Comparison of ENCODE assay signal across 8 mouse cellular contexts in the genomic region with DNA sequence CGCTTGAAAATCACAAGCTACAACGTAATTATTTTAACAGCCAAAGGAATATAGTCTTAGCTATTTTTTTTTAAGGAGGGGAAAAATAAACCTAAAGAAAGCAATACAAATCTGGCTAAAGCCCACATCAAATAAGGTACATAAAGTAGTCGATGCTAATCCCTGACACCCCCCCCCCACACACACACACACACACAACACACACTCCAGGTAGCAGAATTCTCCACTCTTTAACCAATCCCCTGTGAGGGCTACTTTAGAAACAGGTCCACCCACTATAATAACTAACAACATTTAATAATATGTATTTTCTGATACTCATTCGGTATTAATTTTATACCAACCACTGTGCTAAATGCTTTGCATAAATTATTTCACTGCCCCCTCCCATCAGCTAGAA. TPM values are rescaled to one million over a fixed set of nuclear protein-coding genes. Genes with fewer than 3 reads are reported as not detected.
DNase-seq lines count a peak whose midpoint lies in the region; ATAC-seq and TF ChIP-seq lines count a peak whose summit lies in the region.

No protein-coding gene starts in this region.

- no peak for ATAC-seq in heart, embryonic 11.5 days (replicated peaks; ENCODE audit: insufficient number of reproducible peaks, low FRiP score, low TSS enrichment)
- no peak for ATAC-seq in forebrain, embryonic 15.5 days (replicated peaks)
- no peak for ATAC-seq in liver, embryonic 16.5 days (ENCODE audit: low read depth)

- no peaks in the 10 kb centered on the region for H3K79me2 ChIP-seq in CH12.LX (replicated peaks; ENCODE audit: control insufficient read depth, extremely low read depth, insufficient read depth, poor library complexity, severe bottlenecking)

- peak overlapping the region; percentile 99 for H3K4me2 ChIP-seq in heart, embryonic 11.5 days
- no peak overlapping the region for H3K4me2 ChIP-seq in CH12.LX (ENCODE audit: insufficient read depth, low read depth, poor library complexity, severe bottlenecking)
- H3K4me2 ChIP-seq in forebrain, embryonic 15.5 days (replicated peaks): peak overlapping the region; percentile 98
- peak overlapping the region; percentile 54 for H3K4me2 ChIP-seq in liver, embryonic 16.5 days (ENCODE audit: low read depth, low read length)

- peak overlapping the region; percentile 66 for H3K9ac ChIP-seq in heart, embryonic 11.5 days (ENCODE audit: low read depth, low read length)
- H3K9ac ChIP-seq in CH12.LX (ENCODE audit: insufficient read depth, low read depth): peak overlapping the region; percentile 17; the same call in 1 of the 2 replicates
- peak overlapping the region; percentile 48 for H3K9ac ChIP-seq in forebrain, embryonic 15.5 days (replicated peaks)
- no peak overlapping the region for H3K9ac ChIP-seq in liver, embryonic 16.5 days (ENCODE audit: low read depth, low read length)

- H3K4me1 ChIP-seq in heart, embryonic 11.5 days (ENCODE audit: control insufficient read depth, insufficient read depth, low read length): peaks cover 70% of the 10 kb centered on the region
- peaks cover 41 to 79% of the 10 kb centered on the region in 2 experiments for H3K4me1 ChIP-seq in CH12.LX (ENCODE audit: control insufficient read depth in 1 of 2, insufficient read depth in 2 of 2)
- peaks cover 87% of the 10 kb centered on the region for H3K4me1 ChIP-seq in forebrain, embryonic 15.5 days
- peaks cover 75% of the 10 kb centered on the region for H3K4me1 ChIP-seq in liver, embryonic 16.5 days (ENCODE audit: control insufficient read depth, low read depth, low read length)

- peaks cover 2% of the 10 kb centered on the region; the same call in 1 of the 2 replicates for H3K36me3 ChIP-seq in heart, embryonic 11.5 days (ENCODE audit: control insufficient read depth, insufficient read depth, low read length)
- no peaks in the 10 kb centered on the region for H3K36me3 ChIP-seq in CH12.LX (replicated peaks in 1 of 2; ENCODE audit: control insufficient read depth in 1 of 2, insufficient read depth in 1 of 2, low read length in 1 of 2)
- 0 out of 2 replicates have a peak, but pooled peaks cover 6% of the 10 kb centered on the region for H3K36me3 ChIP-seq in forebrain, embryonic 15.5 days
- H3K36me3 ChIP-seq in liver, embryonic 16.5 days (ENCODE audit: control insufficient read depth, insufficient read depth): no peaks in the 10 kb centered on the region

- WGBS in heart, embryonic 11.5 days (ENCODE audit: insufficient replicate concordance): 2% methylated on average over 4 of the region's 4 CpGs
- 0% methylated on average over 4 of the region's 4 CpGs for WGBS in forebrain, embryonic 15.5 days
- WGBS in liver, embryonic 16.5 days (ENCODE audit: insufficient replicate concordance): 9% methylated on average over 4 of the region's 4 CpGs

- no peak for TF ChIP-seq CTCF in CH12.LX (conservative IDR thresholded peaks at IDR 0.05 in 1 of 2, IDR thresholded peaks at IDR 0.05 in 1 of 2; ENCODE audit: low read depth in 2 of 2, low read length in 2 of 2)

- dilution Hi-C loops in CH12.LX (cut with MboI; ENCODE audit: extremely low pct_ligation_motif_present, extremely low pct_unique_long_range_greater_than_20kb, low sequenced_read_pairs): no loop called here

- peak overlapping the region; percentile 97 for H3K27ac ChIP-seq in heart, embryonic 11.5 days (ENCODE audit: low read depth, low read length)
- H3K27ac ChIP-seq in CH12.LX (ENCODE audit: insufficient read depth, low read depth): no peak overlapping the region
- H3K27ac ChIP-seq in forebrain, embryonic 15.5 days (replicated peaks): peak overlapping the region; percentile 99
- peak overlapping the region; percentile 54 for H3K27ac ChIP-seq in liver, embryonic 16.5 days (ENCODE audit: low read length)

- no peak for DNase-seq in heart, postnatal 4 days
- DNase-seq in CH12.LX (ENCODE audit: extremely low read depth): no peak
- no peak for DNase-seq in layer of hippocampus, adult 8-10 months (ENCODE audit: low spot score in 2 of 2)
- no peak for DNase-seq in urinary bladder, postnatal 4 days (ENCODE audit: low spot score in 2 of 2)
- no peak for DNase-seq in cerebellum, postnatal 25 days

- H3K4me3 ChIP-seq in heart, embryonic 11.5 days (ENCODE audit: low read depth, low read length): peak overlapping the region; percentile 83
- peak overlapping the region in 1 of 3 experiments; percentile 19 for H3K4me3 ChIP-seq in CH12.LX (replicated peaks in 1 of 3; ENCODE audit: low read depth in 2 of 3, low read length in 2 of 3, poor library complexity in 1 of 3)
- peak overlapping the region; percentile 79 for H3K4me3 ChIP-seq in forebrain, embryonic 15.5 days
- H3K4me3 ChIP-seq in liver, embryonic 16.5 days (ENCODE audit: low read depth, low read length): peak overlapping the region; percentile 16

- TF ChIP-seq EP300 in CH12.LX (IDR thresholded peaks at IDR 0.05; ENCODE audit: low read length): no peak

- TF ChIP-seq POLR2A in CH12.LX (IDR thresholded peaks at IDR 0.05; ENCODE audit: low read depth, low read length): no peak

- no peaks in the 10 kb centered on the region for H3K9me3 ChIP-seq in heart, embryonic 11.5 days (replicated peaks; ENCODE audit: control insufficient read depth, low read length)
- H3K9me3 ChIP-seq in CH12.LX (replicated peaks; ENCODE audit: low read length): no peaks in the 10 kb centered on the region
- H3K9me3 ChIP-seq in forebrain, embryonic 15.5 days: no peaks in the 10 kb centered on the region
- H3K9me3 ChIP-seq in liver, embryonic 16.5 days (replicated peaks; ENCODE audit: control insufficient read depth, low read length): no peaks in the 10 kb centered on the region

- peaks cover 9% of the 10 kb centered on the region for H3K27me3 ChIP-seq in heart, embryonic 11.5 days (ENCODE audit: control insufficient read depth, insufficient read depth, low read length)
- H3K27me3 ChIP-seq in CH12.LX (replicated peaks): peaks cover 50% of the 10 kb centered on the region
- peaks cover 14% of the 10 kb centered on the region; the same call in 1 of the 2 replicates for H3K27me3 ChIP-seq in forebrain, embryonic 15.5 days
- H3K27me3 ChIP-seq in liver, embryonic 16.5 days (ENCODE audit: control insufficient read depth, insufficient read depth, low read depth, low read length): peaks cover 46% of the 10 kb centered on the region

- in situ Hi-C loops in CH12.LX (cut with MboI; ENCODE audit: low pct_ligation_motif_present, low pct_unique_long_range_greater_than_20kb, low sequenced_read_pairs): no loop called here

- no peak for TF ChIP-seq RAD21 in CH12.LX (IDR thresholded peaks at IDR 0.05; ENCODE audit: low read depth, low read length)

TF ChIP-seq in CH12.LX, 34 proteins besides CTCF, POLR2A, EP300 and RAD21 (continues in another document):
- TF ChIP-seq JUN (IDR thresholded peaks at IDR 0.05; ENCODE audit: insufficient read depth, low read depth, low read length) (no peak), ZMIZ1 (IDR thresholded peaks at IDR 0.05; ENCODE audit: low read depth, low read length) (no peak)

RNA-seq across cellular contexts. Expression of gene Kdm6b, which starts 3.0 kb away (rescaled TPM):
- polyA plus RNA-seq in heart, embryonic 11.5 days (2014; fragmentation: Nextera tagmentation; extraction: Ambion mirVana): 21.5 and 25.1 TPM in 2 replicates
- total RNA-seq in heart, postnatal 4 days (2021): 10 to 100 TPM; 48.3 to 49.7 TPM
- total RNA-seq in CH12.LX (2012; rRNA removed): 2.9 and 5.7 TPM in 2 replicates
- total RNA-seq in CH12.LX (2014; rRNA removed): 0.36 and 0.66 TPM in 2 replicates
- polyA plus RNA-seq in CH12.LX (2012; ENCODE audit: insufficient read length, low read depth): 6.0 and 7.2 TPM in 2 replicates
- 56.6 and 58.9 TPM in 2 replicates for polyA plus RNA-seq in forebrain, embryonic 15.5 days (2015; fragmentation: Nextera tagmentation; extraction: Ambion mirVana)
- polyA plus RNA-seq in liver, embryonic 16.5 days (2015; fragmentation: Nextera tagmentation; extraction: Ambion mirVana): 4.1 and 4.3 TPM in 2 replicates
- total RNA-seq in layer of hippocampus, adult 8-10 months (2022): 10 to 100 TPM; 32.3 to 36.4 (median 34.8) TPM

RNA-seq across cellular contexts. Expression of gene Tmem88, which starts 18.5 kb away (rescaled TPM):
- 30.5 and 31.7 TPM in 2 replicates for polyA plus RNA-seq in heart, embryonic 11.5 days (2014; fragmentation: Nextera tagmentation; extraction: Ambion mirVana)
- total RNA-seq in heart, postnatal 4 days (2021): 10 to 100 TPM; 37.1 to 38.3 TPM
- total RNA-seq in CH12.LX (2012; rRNA removed) (0.25 and 0.38 TPM in 2 replicates), CH12.LX (2014; rRNA removed) (not detected in 2 replicates)
- 0.16 and 0.22 TPM in 2 replicates for polyA plus RNA-seq in CH12.LX (2012; ENCODE audit: insufficient read length, low read depth)
- polyA plus RNA-seq in forebrain, embryonic 15.5 days (2015; fragmentation: Nextera tagmentation; extraction: Ambion mirVana): 5.9 and 6.7 TPM in 2 replicates
- 7.1 and 7.8 TPM in 2 replicates for polyA plus RNA-seq in liver, embryonic 16.5 days (2015; fragmentation: Nextera tagmentation; extraction: Ambion mirVana)
- 1 to 10 TPM; 2.2 to 2.8 (median 2.5) TPM for total RNA-seq in layer of hippocampus, adult 8-10 months (2022)

RNA-seq across cellular contexts. Expression of gene Cyb5d1, which starts 21.1 kb away (rescaled TPM):
- 19.6 and 25.0 TPM in 2 replicates for polyA plus RNA-seq in heart, embryonic 11.5 days (2014; fragmentation: Nextera tagmentation; extraction: Ambion mirVana)
- total RNA-seq in heart, postnatal 4 days (2021): 10 to 100 TPM; 21.3 to 22.1 TPM
- total RNA-seq in CH12.LX (2012; rRNA removed) (28.4 and 37.4 TPM in 2 replicates), CH12.LX (2014; rRNA removed) (27.3 and 29.3 TPM in 2 replicates)
- 29.5 and 33.2 TPM in 2 replicates for polyA plus RNA-seq in CH12.LX (2012; ENCODE audit: insufficient read length, low read depth)
- 44.3 and 45.9 TPM in 2 replicates for polyA plus RNA-seq in forebrain, embryonic 15.5 days (2015; fragmentation: Nextera tagmentation; extraction: Ambion mirVana)
- 9.5 and 9.9 TPM in 2 replicates for polyA plus RNA-seq in liver, embryonic 16.5 days (2015; fragmentation: Nextera tagmentation; extraction: Ambion mirVana)
- 10 to 100 TPM; 37.5 to 51.2 (median 46.5) TPM for total RNA-seq in layer of hippocampus, adult 8-10 months (2022)

RNA-seq across cellular contexts. Expression of gene Naa38, which starts 21.2 kb away (rescaled TPM):
- polyA plus RNA-seq in heart, embryonic 11.5 days (2014; fragmentation: Nextera tagmentation; extraction: Ambion mirVana): 166 and 170 TPM in 2 replicates
- 100 to 1,000 TPM in 1 of 2 experiments, 10 to 100 TPM in 1; 92.3 to 101 TPM for total RNA-seq in heart, postnatal 4 days (2021)
- total RNA-seq in CH12.LX (2012; rRNA removed) (193 and 208 TPM in 2 replicates), CH12.LX (2014; rRNA removed) (161 and 201 TPM in 2 replicates)
- 137 and 153 TPM in 2 replicates for polyA plus RNA-seq in CH12.LX (2012; ENCODE audit: insufficient read length, low read depth)
- polyA plus RNA-seq in forebrain, embryonic 15.5 days (2015; fragmentation: Nextera tagmentation; extraction: Ambion mirVana): 89.4 and 91.9 TPM in 2 replicates
- polyA plus RNA-seq in liver, embryonic 16.5 days (2015; fragmentation: Nextera tagmentation; extraction: Ambion mirVana): 73.4 and 76.8 TPM in 2 replicates
- 100 to 1,000 TPM; 101 to 126 (median 111) TPM for total RNA-seq in layer of hippocampus, adult 8-10 months (2022)

RNA-seq across cellular contexts. Expression of gene Chd3, which starts 47.3 kb away (rescaled TPM):
- polyA plus RNA-seq in heart, embryonic 11.5 days (2014; fragmentation: Nextera tagmentation; extraction: Ambion mirVana): 15.5 and 21.8 TPM in 2 replicates
- total RNA-seq in heart, postnatal 4 days (2021): 10 to 100 TPM; 75.3 to 76.7 TPM
- total RNA-seq in CH12.LX (2012; rRNA removed) (66.4 and 69.6 TPM in 2 replicates), CH12.LX (2014; rRNA removed) (30.6 and 31.9 TPM in 2 replicates)
- polyA plus RNA-seq in CH12.LX (2012; ENCODE audit: insufficient read length, low read depth): 87.1 and 92.0 TPM in 2 replicates
- polyA plus RNA-seq in forebrain, embryonic 15.5 days (2015; fragmentation: Nextera tagmentation; extraction: Ambion mirVana): 127 and 138 TPM in 2 replicates
- 5.0 and 5.7 TPM in 2 replicates for polyA plus RNA-seq in liver, embryonic 16.5 days (2015; fragmentation: Nextera tagmentation; extraction: Ambion mirVana)
- 100 to 1,000 TPM; 435 to 510 (median 495) TPM for total RNA-seq in layer of hippocampus, adult 8-10 months (2022)
